Mouse (Mus musculus): ENCODE measurements around the gene Prkn. TPM values are rescaled to one million over a fixed set of nuclear protein-coding genes. Genes with fewer than 3 reads are reported as not detected.

Prkn gene
- polyA plus RNA-seq, 1 experiment from 2014 or later = 2.1 TPM

GRCm38 (mm10) chr17:11901731-11902130, 1061.5 kb downstream of the Prkn start:
- Histone ChIP-seq H3K9me3 (no peaks in the 10 kb centered on the region), H3K4me3 (no peak overlapping the region), H3K4me2 (replicated peaks) (no peak overlapping the region), H3K36me3 (no peaks in the 10 kb centered on the region), H3K27ac (no peak overlapping the region), H3K27me3 (no peaks in the 10 kb centered on the region), H3K9ac (no peak overlapping the region), H3K4me1 (no peaks in the 10 kb centered on the region)
- no peak for ATAC-seq (ENCODE audit: low FRiP score, low read depth)
- WGBS = 81% methylated on average over 3 of the region's 3 CpGs

GRCm38 (mm10) chr17:11903001-11903400, 1062.8 kb downstream of the Prkn start:
- Histone ChIP-seq H3K36me3 (no peaks in the 10 kb centered on the region), H3K4me2 (replicated peaks) (no peak overlapping the region), H3K4me3 (no peak overlapping the region), H3K27ac (no peak overlapping the region), H3K27me3 (no peaks in the 10 kb centered on the region), H3K4me1 (no peaks in the 10 kb centered on the region), H3K9me3 (no peaks in the 10 kb centered on the region), H3K9ac (no peak overlapping the region)
- 44% methylated on average over 6 of the region's 6 CpGs for WGBS
- ATAC-seq (ENCODE audit: low FRiP score, low read depth) = no peak

GRCm38 (mm10) chr17:11910668-11911398, 1070.6 kb downstream of the Prkn start:
- no peaks in the 10 kb centered on the region for H3K36me3 ChIP-seq
- no peaks in the 10 kb centered on the region for H3K9me3 ChIP-seq
- no peak overlapping the region for H3K4me2 ChIP-seq (replicated peaks)
- no peak for ATAC-seq (ENCODE audit: low FRiP score, low read depth)
- H3K27ac ChIP-seq = no peak overlapping the region
- 69% methylated on average over 8 of the region's 8 CpGs for WGBS
- peaks cover 10% of the 10 kb centered on the region for H3K4me1 ChIP-seq
- H3K4me3 ChIP-seq = no peak overlapping the region
- H3K27me3 ChIP-seq = peaks cover 34% of the 10 kb centered on the region
- no peak overlapping the region for H3K9ac ChIP-seq

DNA sequence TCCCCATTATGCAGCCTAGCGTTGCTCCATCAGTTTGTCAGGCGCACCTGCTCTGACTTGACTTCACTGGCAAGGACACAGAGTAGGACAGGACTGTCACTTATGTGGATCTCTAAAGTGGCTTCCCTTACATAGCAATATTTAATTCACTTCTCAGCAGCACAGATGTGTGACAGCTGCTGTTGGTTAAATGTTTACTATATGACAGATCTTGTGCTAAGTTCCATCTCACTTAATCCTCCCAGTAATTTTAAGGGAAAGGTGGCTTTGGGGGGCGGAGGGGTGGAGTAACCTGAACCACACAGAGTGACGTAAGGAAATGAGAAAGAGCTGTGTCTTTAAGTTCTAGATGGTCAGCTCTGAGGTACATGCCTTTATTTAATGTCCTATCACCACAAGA, 1072.0 kb downstream of the Prkn start:
- Histone ChIP-seq H3K27ac (no peak overlapping the region), H3K9me3 (no peaks in the 10 kb centered on the region), H3K27me3 (peaks cover 34% of the 10 kb centered on the region), H3K4me3 (no peak overlapping the region), H3K4me2 (replicated peaks) (no peak overlapping the region), H3K9ac (no peak overlapping the region), H3K36me3 (no peaks in the 10 kb centered on the region), H3K4me1 (peaks cover 10% of the 10 kb centered on the region)
- ATAC-seq (ENCODE audit: low FRiP score, low read depth) = no peak
- WGBS = 68% methylated on average over 4 of the region's 4 CpGs

GRCm38 (mm10) chr17:11912872-11913365, 1072.7 kb downstream of the Prkn start:
- Histone ChIP-seq H3K9ac (peak overlapping the region; percentile 45), H3K36me3 (no peaks in the 10 kb centered on the region), H3K9me3 (no peaks in the 10 kb centered on the region), H3K4me1 (peaks cover 10% of the 10 kb centered on the region), H3K4me3 (peak overlapping the region; percentile 31), H3K27me3 (peaks cover 34% of the 10 kb centered on the region), H3K4me2 (replicated peaks) (peak overlapping the region; percentile 62), H3K27ac (no peak overlapping the region)
- 1% methylated on average over 19 of the region's 19 CpGs for WGBS
- no peak for ATAC-seq (ENCODE audit: low FRiP score, low read depth)

- ATAC-seq (ENCODE audit: low FRiP score, low read depth) = no peak
- peaks cover 13% of the 10 kb centered on the region for H3K4me1 ChIP-seq
- no peak overlapping the region for H3K27ac ChIP-seq
- no peaks in the 10 kb centered on the region for H3K9me3 ChIP-seq
- no peaks in the 10 kb centered on the region for H3K36me3 ChIP-seq
- no peak overlapping the region for H3K9ac ChIP-seq
- H3K4me2 ChIP-seq (replicated peaks) = peak overlapping the region; percentile 62
- H3K4me3 ChIP-seq = peak overlapping the region; percentile 10; the same call in 1 of the 2 replicates
- H3K27me3 ChIP-seq = peaks cover 34% of the 10 kb centered on the region
- WGBS = 15% methylated on average over 8 of the region's 8 CpGs
These were observed 1073.4 kb downstream of the Prkn start for GRCm38 (mm10) chr17:11913620-11914019.

DNA sequence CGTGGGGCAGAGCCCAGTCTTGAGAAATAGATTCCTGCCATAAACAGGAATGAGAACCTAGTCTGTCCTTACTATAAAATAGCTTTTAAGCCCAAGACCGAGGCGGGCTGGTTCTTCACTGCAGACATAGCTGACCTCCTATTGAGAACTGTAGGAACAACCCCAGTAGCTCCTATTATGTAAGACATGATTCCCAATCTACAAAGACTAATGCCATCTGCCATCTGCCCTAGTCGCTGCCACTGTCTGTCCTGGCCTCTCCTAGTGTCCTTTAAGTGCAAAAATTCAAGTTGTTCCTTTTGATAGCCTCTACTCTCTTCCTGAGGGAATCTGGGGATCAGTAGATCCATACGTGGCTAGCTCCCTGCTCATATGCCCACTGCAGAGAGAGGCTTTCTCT, 1074.3 kb downstream of the Prkn start:
- no peak overlapping the region for H3K27ac ChIP-seq
- no peak overlapping the region for H3K4me2 ChIP-seq (replicated peaks)
- peaks cover 13% of the 10 kb centered on the region for H3K4me1 ChIP-seq
- H3K36me3 ChIP-seq = no peaks in the 10 kb centered on the region
- H3K9me3 ChIP-seq = no peaks in the 10 kb centered on the region
- H3K9ac ChIP-seq = no peak overlapping the region
- WGBS = 73% methylated on average over 5 of the region's 5 CpGs
- peaks cover 34% of the 10 kb centered on the region for H3K27me3 ChIP-seq
- no peak overlapping the region for H3K4me3 ChIP-seq
- ATAC-seq (ENCODE audit: low FRiP score, low read depth) = no peak

GRCm38 (mm10) chr17:11918123-11918801, 1078.1 kb downstream of the Prkn start:
- H3K36me3 ChIP-seq = no peaks in the 10 kb centered on the region
- no peak for ATAC-seq (ENCODE audit: low FRiP score, low read depth)
- H3K9me3 ChIP-seq = no peaks in the 10 kb centered on the region
- H3K9ac ChIP-seq = no peak overlapping the region
- 45% methylated on average over 12 of the region's 12 CpGs for WGBS
- H3K27me3 ChIP-seq = peaks cover 21% of the 10 kb centered on the region
- H3K27ac ChIP-seq = no peak overlapping the region
- H3K4me3 ChIP-seq = no peak overlapping the region
- peaks cover 8% of the 10 kb centered on the region for H3K4me1 ChIP-seq
- H3K4me2 ChIP-seq (replicated peaks) = no peak overlapping the region

- H3K4me3 ChIP-seq = no peak overlapping the region
- H3K27me3 ChIP-seq = peaks cover 11% of the 10 kb centered on the region
- ATAC-seq (ENCODE audit: low FRiP score, low read depth) = no peak
- no peak overlapping the region for H3K9ac ChIP-seq
- peaks cover 3% of the 10 kb centered on the region; the same call in 1 of the 2 replicates for H3K4me1 ChIP-seq
- H3K27ac ChIP-seq = no peak overlapping the region
- no peaks in the 10 kb centered on the region for H3K36me3 ChIP-seq
- H3K4me2 ChIP-seq (replicated peaks) = no peak overlapping the region
- WGBS = 87% methylated on average over 6 of the region's 6 CpGs
- no peaks in the 10 kb centered on the region for H3K9me3 ChIP-seq
These were observed 1079.4 kb downstream of the Prkn start for GRCm38 (mm10) chr17:11919581-11919980.

DNA sequence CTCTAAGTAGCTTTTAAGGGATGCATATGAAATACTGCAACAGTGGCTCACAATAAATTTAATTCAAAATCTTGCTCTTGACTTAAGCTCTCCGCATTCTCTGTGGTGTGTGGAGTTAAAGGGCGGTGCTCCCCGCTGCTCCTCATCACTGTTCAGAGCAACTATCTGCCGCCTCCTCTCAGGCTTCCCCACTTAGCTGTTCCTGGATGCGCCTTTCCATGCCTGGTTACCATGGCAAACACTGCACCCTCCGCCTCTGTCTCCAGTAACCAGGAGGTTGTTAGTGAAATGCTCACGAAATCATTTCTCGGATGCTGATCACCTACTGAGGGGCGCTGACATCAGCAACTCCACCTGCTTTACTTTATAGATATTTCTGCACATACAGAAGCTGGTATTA, 1080.8 kb downstream of the Prkn start:
- peaks cover 3% of the 10 kb centered on the region; the same call in 1 of the 2 replicates for H3K4me1 ChIP-seq
- WGBS = 85% methylated on average over 9 of the region's 9 CpGs
- 0 out of 2 replicates have a peak, but pooled peaks cover 3% of the 10 kb centered on the region for H3K27me3 ChIP-seq
- no peak overlapping the region for H3K9ac ChIP-seq
- no peak overlapping the region for H3K4me3 ChIP-seq
- no peak overlapping the region for H3K4me2 ChIP-seq (replicated peaks)
- no peak overlapping the region for H3K27ac ChIP-seq
- no peak for ATAC-seq (ENCODE audit: low FRiP score, low read depth)
- no peaks in the 10 kb centered on the region for H3K9me3 ChIP-seq
- no peaks in the 10 kb centered on the region for H3K36me3 ChIP-seq

DNA sequence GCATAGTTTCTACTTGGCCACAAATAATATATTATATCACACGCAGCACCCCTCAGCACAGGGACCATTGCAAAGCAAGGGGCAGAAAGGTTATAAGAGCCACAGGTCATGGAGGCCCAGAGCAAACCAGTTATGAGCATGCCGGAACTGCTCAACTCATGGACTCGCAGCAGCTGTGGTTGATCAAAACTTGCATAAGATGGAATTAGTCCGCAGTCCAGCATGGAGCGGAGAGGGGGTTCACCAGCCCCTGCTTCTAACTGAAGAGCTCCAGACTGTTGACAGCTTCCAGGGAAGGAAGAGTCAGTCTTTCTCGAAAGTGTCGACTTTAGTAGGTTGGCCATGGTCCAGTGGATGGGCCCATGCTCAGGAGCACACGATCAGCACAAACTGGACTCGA, 1083.8 kb downstream of the Prkn start:
- H3K9ac ChIP-seq = no peak overlapping the region
- peaks cover 10% of the 10 kb centered on the region; the same call in 1 of the 2 replicates for H3K4me1 ChIP-seq
- 90% methylated on average over 9 of the region's 9 CpGs for WGBS
- no peak overlapping the region for H3K4me3 ChIP-seq
- H3K9me3 ChIP-seq = no peaks in the 10 kb centered on the region
- H3K4me2 ChIP-seq (replicated peaks) = no peak overlapping the region
- no peak for ATAC-seq (ENCODE audit: low FRiP score, low read depth)
- H3K36me3 ChIP-seq = no peaks in the 10 kb centered on the region
- 0 out of 2 replicates have a peak, but pooled peaks cover 3% of the 10 kb centered on the region for H3K27me3 ChIP-seq
- H3K27ac ChIP-seq = no peak overlapping the region

DNA sequence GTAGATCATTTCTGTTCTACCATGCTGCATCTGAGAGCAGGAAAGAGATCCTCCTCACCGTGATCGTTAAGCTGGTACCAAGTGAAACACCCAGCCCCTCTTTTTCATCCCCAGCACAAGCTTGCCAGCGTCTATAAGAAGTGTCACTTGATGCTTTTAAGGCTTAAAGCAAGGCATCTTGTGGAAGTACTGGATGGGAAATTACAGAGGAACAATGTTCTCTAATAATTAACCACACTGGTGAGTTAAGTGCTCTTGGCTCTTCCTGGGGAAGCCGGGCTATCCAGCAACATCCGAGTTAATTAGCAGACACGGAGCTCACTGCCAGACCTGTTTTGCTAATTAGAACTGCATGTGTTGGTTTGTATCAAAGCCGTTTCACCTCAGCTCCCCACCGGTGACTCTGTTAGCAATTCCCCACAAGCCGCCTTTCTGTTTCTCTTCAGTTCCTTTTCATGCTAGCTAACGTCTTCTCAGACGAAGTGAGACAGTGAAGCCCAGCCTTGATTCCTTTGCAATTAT, 1086.7 kb downstream of the Prkn start:
- H3K27ac ChIP-seq = no peak overlapping the region

More for the DNA sequence above, 1086.7 kb downstream of the Prkn start:
- Histone ChIP-seq H3K36me3 (no peaks in the 10 kb centered on the region), H3K4me3 (no peak overlapping the region), H3K27me3 (0 out of 2 replicates have a peak, but pooled peaks cover 3% of the 10 kb centered on the region), H3K4me1 (peaks cover 10% of the 10 kb centered on the region; the same call in 1 of the 2 replicates), H3K9me3 (0 out of 2 replicates have a peak, but pooled peaks cover 4% of the 10 kb centered on the region), H3K9ac (no peak overlapping the region), H3K4me2 (replicated peaks) (0 out of 2 replicates have a peak overlapping the region, but pooled peaks have one; percentile 9)
- 10% methylated on average over 11 of the region's 11 CpGs for WGBS
- ATAC-seq (ENCODE audit: low FRiP score, low read depth) = no peak
